Mouse (Mus musculus) heart, embryonic 16.5 days (tissue): Measurements from ENCODE around the gene Pla2g4f. TPM values are rescaled to one million over a fixed set of nuclear protein-coding genes. Genes with fewer than 3 reads are reported as not detected.

ENCODE experiments used
- ATAC-seq: fragments of 200-750 bp; cut with Nextera tagmentation; replicated peaks from 2 replicates; pipeline ENCODE4 v1.8.0; 2017; ENCODE audit warnings: moderate number of reproducible peaks; ENCODE audit not compliant: insufficient read depth, low FRiP score; ENCODE audit errors: extremely low read depth
- H3K27ac ChIP-seq: fragments of 300-500 bp; sonication (generic); 2 replicates; pipeline ENCODE4 v1.5.1; 2014; ENCODE audit warnings: mild to moderate bottlenecking, low read length, control low read depth, moderate library complexity
- H3K27me3 ChIP-seq: fragments of 300-500 bp; sonication (generic); 2 replicates; pipeline ENCODE4 v1.6.1; 2014; ENCODE audit warnings: low read length, mixed read lengths; ENCODE audit not compliant: control insufficient read depth, insufficient read depth
- H3K36me3 ChIP-seq: fragments of 300-500 bp; sonication (generic); 2 replicates; pipeline ENCODE4 v1.6.1; 2014; ENCODE audit not compliant: control insufficient read depth, insufficient read depth
- H3K4me1 ChIP-seq: fragments of 300-500 bp; sonication (generic); 2 replicates; pipeline ENCODE4 v1.6.1; 2014; ENCODE audit warnings: low read length, mixed read lengths; ENCODE audit not compliant: control insufficient read depth, insufficient read depth
- H3K4me2 ChIP-seq: fragments of 300-500 bp; sonication (generic); 2 replicates; pipeline ENCODE4 v1.6.1; 2014; ENCODE audit warnings: low read depth, mild to moderate bottlenecking, control low read depth, low read length
- H3K4me3 ChIP-seq: fragments of 300-500 bp; sonication (generic); 2 replicates; pipeline ENCODE4 v1.5.1; 2014; ENCODE audit warnings: mild to moderate bottlenecking, control low read depth, low read length
- H3K9ac ChIP-seq: fragments of 300-500 bp; sonication (generic); 2 replicates; pipeline ENCODE4 v1.6.1; 2014; ENCODE audit warnings: low read length, control low read depth
- H3K9me3 ChIP-seq: fragments of 300-500 bp; sonication (generic); replicated peaks from 2 replicates; pipeline ENCODE4 v1.6.1; 2016; ENCODE audit warnings: low read length; ENCODE audit not compliant: control insufficient read depth
- WGBS: fragments of 180-500 bp; shearing (Covaris S2); extraction: QIAGEN DNeasy Blood & Tissue Kit; methylation state at CpG from one replicate; pipeline ENCODE4 v1.1.7; 2014; 5-methylcytosine and 5-hydroxymethylcytosine counted together
- polyA plus RNA-seq: library from polyadenylated mRNA; unstranded; fragments of >200 nt; fragmentation: Nextera tagmentation; extraction: Ambion mirVana; gene quantifications from 2 replicates; pipeline ENCODE4 v1.2.1, GENCODE M21; 2015

The Pla2g4f gene
- polyA plus RNA-seq, 1 experiment from 2014 or later, result 0.04 TPM

DNA sequence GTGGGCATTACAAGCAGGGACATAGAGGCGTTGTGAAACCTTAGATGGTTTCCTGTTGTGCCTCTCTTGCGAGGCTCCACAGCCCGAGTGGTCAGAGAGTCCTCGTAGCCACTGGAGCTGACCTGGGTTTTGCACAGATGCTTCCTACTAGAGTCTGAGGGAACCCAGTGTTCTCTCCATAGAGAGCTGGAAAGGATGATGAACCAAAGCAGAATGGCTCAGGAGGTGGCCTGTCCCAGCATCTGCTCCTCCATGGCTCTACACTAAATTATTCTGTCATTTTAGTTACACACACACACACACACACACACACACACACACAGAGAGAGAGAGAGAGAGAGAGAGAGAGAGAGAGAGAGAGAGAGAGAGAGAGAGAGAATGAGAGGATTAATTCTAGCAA lies 28.3 kb downstream of the Pla2g4f start:
- H3K4me3 ChIP-seq, result no peak overlapping the region
- no peaks in the 10 kb centered on the region for H3K9me3 ChIP-seq
- no peak overlapping the region for H3K4me2 ChIP-seq
- H3K27me3 ChIP-seq, result no peaks in the 10 kb centered on the region
- no peak for ATAC-seq
- WGBS, result 72% methylated on average over 4 of the region's 4 CpGs
- H3K4me1 ChIP-seq, result no peaks in the 10 kb centered on the region
- no peak overlapping the region for H3K27ac ChIP-seq
- H3K36me3 ChIP-seq, result no peaks in the 10 kb centered on the region
- H3K9ac ChIP-seq, result no peak overlapping the region

DNA sequence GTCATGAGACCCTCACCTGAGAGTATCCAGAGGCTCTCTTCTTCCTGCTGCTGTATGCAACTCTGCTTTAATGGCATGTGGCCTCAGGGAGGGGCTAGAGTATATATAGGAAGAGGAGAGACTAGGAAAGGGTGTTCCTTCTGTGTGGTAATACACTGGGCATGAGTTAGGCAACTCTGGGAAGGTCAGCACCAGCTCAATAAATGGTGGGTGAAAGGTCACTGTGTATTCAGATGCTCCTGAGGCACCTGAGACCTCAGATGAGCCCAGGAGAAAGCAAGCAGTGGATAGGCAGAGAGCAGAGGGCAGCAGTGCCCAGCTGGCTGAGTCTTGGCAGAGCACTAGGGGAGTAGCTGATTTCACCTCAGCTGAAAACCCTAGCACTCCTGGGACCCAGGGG lies 29.3 kb downstream of the Pla2g4f start:
- Histone ChIP-seq H3K27ac (no peak overlapping the region), H3K4me2 (no peak overlapping the region), H3K27me3 (no peaks in the 10 kb centered on the region), H3K9ac (no peak overlapping the region), H3K4me3 (no peak overlapping the region), H3K9me3 (no peaks in the 10 kb centered on the region), H3K4me1 (no peaks in the 10 kb centered on the region), H3K36me3 (no peaks in the 10 kb centered on the region)
- no peak for ATAC-seq

DNA sequence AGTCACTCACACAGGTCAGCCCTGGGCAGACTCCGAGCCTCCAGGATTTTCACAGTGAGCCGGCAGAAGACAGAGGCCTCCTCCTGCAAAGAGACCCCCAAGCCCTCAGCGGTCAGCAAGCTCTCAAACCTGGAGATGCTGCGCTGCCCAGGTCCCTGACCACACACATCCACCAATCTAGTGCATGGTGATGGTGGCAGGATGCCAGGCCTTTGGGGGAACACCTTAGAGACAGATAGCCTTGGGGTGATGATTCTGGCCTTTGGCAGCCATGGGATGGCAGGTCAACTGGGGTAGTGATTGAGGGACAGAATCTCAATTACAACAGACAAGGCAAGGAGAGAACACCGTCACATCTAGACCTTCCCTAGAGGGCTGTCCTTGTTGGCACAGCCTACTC lies 29.9 kb downstream of the Pla2g4f start:
- no peaks in the 10 kb centered on the region for H3K4me1 ChIP-seq
- WGBS, result 78% methylated on average over 5 of the region's 5 CpGs
- no peak for ATAC-seq

DNA sequence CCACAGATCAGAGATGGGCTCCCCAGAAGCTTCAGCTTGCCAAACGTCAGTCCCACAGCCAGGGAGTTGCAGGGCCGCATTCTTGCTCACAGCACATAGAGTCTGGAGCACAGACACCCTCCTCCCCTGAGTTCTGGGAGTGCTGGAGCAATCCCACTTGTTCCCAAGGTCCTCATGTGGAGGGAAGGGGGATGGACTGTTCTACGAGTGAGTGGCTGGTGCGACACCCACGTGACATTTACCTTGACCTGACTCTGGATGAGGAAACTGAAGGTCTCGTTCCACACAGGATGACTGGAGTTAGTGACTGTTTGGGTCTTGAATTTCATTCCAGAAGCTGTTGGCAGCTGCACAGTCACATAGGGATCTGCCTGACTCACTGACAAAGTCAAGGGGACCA lies 30.4 kb downstream of the Pla2g4f start:
- Histone ChIP-seq H3K27ac (no peak overlapping the region), H3K4me3 (no peak overlapping the region), H3K36me3 (no peaks in the 10 kb centered on the region), H3K4me2 (no peak overlapping the region), H3K4me1 (no peaks in the 10 kb centered on the region), H3K27me3 (no peaks in the 10 kb centered on the region), H3K9me3 (no peaks in the 10 kb centered on the region), H3K9ac (no peak overlapping the region)
- WGBS, result 55% methylated on average over 6 of the region's 6 CpGs
- no peak for ATAC-seq

More for the DNA sequence above, 29.9 kb downstream of the Pla2g4f start:
- H3K4me3 ChIP-seq, result no peak overlapping the region
- H3K27ac ChIP-seq, result no peak overlapping the region
- H3K9ac ChIP-seq, result no peak overlapping the region
- no peak overlapping the region for H3K4me2 ChIP-seq
- H3K27me3 ChIP-seq, result no peaks in the 10 kb centered on the region
- no peaks in the 10 kb centered on the region for H3K9me3 ChIP-seq
- H3K36me3 ChIP-seq, result no peaks in the 10 kb centered on the region

DNA sequence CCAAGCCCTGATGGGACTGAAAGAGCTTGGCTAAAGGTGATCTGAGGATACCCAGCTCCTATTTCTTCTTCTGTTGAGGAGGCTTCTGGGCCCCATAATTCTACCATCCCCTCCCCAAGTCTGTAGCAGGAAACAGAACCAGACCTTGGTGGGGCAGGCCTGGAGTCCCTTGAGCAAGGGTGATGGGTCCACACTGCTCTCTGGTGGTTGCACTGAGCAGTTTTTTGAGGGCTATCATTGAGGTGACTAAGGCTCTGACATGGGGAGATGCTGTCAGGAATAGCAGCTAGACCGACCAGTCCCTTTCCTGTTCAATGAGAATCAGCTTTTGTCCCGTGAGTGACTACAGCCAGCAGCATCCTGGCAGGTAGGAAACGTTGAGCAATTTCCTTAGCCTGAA lies 32.7 kb downstream of the Pla2g4f start:
- Histone ChIP-seq H3K4me2 (no peak overlapping the region), H3K27ac (no peak overlapping the region), H3K4me1 (no peaks in the 10 kb centered on the region), H3K36me3 (no peaks in the 10 kb centered on the region), H3K27me3 (no peaks in the 10 kb centered on the region), H3K9ac (no peak overlapping the region), H3K9me3 (no peaks in the 10 kb centered on the region), H3K4me3 (no peak overlapping the region)
- no peak for ATAC-seq
- 39% methylated on average over 3 of the region's 3 CpGs for WGBS

DNA sequence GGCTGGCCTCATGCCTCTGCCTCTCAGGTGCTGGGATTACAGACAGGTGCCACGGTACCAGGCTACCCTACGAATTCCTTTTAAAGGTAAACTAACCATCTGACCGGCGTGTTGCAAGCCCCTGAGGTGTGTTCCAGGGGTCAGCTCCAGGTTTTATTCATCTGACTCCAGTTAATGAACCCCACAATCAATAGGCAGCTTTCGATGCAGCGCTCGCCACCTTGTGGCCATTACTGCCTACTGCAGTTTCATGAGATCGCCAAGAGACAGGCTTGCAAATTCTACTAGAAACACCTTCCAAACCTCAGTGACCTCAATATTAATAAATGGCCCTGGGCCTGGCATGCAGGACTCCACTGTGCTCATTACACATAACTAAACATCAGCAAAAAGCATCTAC lies 34.0 kb downstream of the Pla2g4f start:
- Histone ChIP-seq H3K9me3 (no peaks in the 10 kb centered on the region), H3K4me2 (no peak overlapping the region), H3K4me1 (no peaks in the 10 kb centered on the region), H3K36me3 (no peaks in the 10 kb centered on the region), H3K27ac (no peak overlapping the region), H3K27me3 (no peaks in the 10 kb centered on the region), H3K9ac (no peak overlapping the region), H3K4me3 (no peak overlapping the region)
- 17% methylated on average over 8 of the region's 8 CpGs for WGBS
- ATAC-seq, result no peak

DNA sequence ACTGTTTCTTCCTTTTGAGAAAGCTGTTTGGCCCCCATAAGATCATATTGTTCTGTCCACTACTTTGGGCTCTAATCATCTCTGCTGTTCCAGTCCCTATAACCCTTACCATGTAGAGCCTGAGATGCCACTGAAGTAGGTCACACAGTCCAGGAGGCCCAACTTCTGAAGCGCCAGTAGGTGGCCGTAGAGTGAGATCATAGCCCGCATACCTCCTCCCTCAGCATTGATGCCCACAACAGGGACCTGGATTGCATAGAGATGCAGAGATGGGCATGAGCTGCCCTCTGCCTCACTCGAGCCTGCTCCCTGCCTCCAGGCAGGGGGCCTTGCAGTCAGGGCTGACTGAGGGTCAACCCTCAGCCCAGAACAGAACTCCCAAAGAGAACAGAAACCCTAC lies 37.0 kb downstream of the Pla2g4f start:
- Histone ChIP-seq H3K4me1 (no peaks in the 10 kb centered on the region), H3K4me3 (no peak overlapping the region), H3K9ac (no peak overlapping the region)

DNA sequence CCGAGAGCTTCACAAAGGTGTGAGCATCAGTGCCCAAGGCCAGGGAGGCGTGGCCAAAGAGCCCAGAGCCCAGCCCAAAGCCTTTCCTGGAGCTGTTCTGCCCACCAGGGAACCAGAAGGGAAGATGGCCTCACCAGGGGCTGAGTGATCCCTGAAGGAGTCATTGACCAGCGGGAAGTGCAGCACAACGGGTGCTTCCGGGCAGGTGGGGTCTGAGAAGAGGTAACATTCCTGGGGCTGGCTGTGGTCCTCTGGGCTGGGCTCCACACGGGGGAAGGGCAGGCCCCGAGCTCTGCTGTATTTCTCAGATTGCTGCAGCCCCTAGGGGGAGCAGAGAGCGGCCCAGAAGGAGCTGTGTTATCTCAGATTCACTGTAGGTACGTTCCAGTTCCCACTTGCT lies 45.3 kb downstream of the Pla2g4f start:
- peaks cover 5% of the 10 kb centered on the region for H3K27me3 ChIP-seq
- 3% methylated on average over 9 of the region's 9 CpGs for WGBS
- H3K36me3 ChIP-seq, result no peaks in the 10 kb centered on the region
- H3K9me3 ChIP-seq, result no peaks in the 10 kb centered on the region
- H3K9ac ChIP-seq, result peak overlapping the region; percentile 38; the same call in 1 of the 2 replicates
- no peak overlapping the region for H3K27ac ChIP-seq
- no peak for ATAC-seq
- no peaks in the 10 kb centered on the region for H3K4me1 ChIP-seq
- H3K4me3 ChIP-seq, result peak overlapping the region; percentile 24
- peak overlapping the region; percentile 53 for H3K4me2 ChIP-seq

More for the DNA sequence above, 37.0 kb downstream of the Pla2g4f start:
- Histone ChIP-seq H3K36me3 (no peaks in the 10 kb centered on the region), H3K9me3 (no peaks in the 10 kb centered on the region), H3K27ac (no peak overlapping the region), H3K4me2 (no peak overlapping the region), H3K27me3 (no peaks in the 10 kb centered on the region)
- WGBS, result 73% methylated on average over 4 of the region's 4 CpGs
- no peak for ATAC-seq

DNA sequence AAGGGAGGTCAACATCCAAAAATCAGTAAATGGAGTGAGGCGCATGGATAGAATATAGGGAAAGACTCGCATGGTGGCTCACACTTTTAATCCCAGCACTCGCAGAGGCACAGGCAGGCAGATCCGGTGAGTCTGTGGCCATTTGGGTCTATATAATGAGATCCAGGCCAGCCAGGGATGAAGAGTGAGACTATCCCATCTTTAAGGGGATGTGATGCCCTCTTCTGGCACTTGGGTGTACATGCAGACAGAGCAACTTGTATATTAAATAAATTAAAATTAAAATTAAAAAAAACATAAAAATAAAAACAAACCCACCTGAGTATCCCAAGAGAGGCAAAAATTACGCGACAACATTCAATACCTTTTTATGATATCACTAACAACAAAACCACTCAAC lies 48.4 kb downstream of the Pla2g4f start:
- no peaks in the 10 kb centered on the region for H3K36me3 ChIP-seq
- ATAC-seq, result no peak
- no peak overlapping the region for H3K4me2 ChIP-seq
- H3K9me3 ChIP-seq, result no peaks in the 10 kb centered on the region
- H3K4me3 ChIP-seq, result no peak overlapping the region
- no peaks in the 10 kb centered on the region for H3K4me1 ChIP-seq
- H3K9ac ChIP-seq, result no peak overlapping the region
- 59% methylated on average over 6 of the region's 6 CpGs for WGBS
- peaks cover 5% of the 10 kb centered on the region for H3K27me3 ChIP-seq
- no peak overlapping the region for H3K27ac ChIP-seq

DNA sequence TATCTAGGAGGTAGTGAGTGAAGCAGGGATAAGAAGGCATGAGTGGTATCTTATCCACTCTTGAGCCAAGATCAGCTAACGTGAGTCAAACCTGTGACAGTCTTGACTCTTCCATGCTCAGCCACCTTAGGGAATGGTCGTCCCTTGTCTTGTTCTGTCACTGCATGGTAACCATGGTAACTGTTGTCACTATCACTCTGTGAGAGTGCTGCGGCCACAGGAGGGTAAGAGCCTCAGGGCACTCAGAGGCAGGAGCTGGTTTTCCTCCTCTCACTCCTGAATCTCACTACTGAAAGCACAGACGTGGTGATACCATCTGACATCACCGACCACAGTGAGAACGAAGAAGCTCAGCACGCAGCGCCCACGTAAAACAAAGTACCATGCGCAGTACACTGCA lies 49.1 kb downstream of the Pla2g4f start:
- ATAC-seq, result no peak
- no peaks in the 10 kb centered on the region for H3K36me3 ChIP-seq
- no peak overlapping the region for H3K9ac ChIP-seq
- no peaks in the 10 kb centered on the region for H3K9me3 ChIP-seq
- H3K4me1 ChIP-seq, result no peaks in the 10 kb centered on the region
- H3K27me3 ChIP-seq, result peaks cover 5% of the 10 kb centered on the region
- H3K4me3 ChIP-seq, result no peak overlapping the region
- no peak overlapping the region for H3K27ac ChIP-seq
- 52% methylated on average over 10 of the region's 10 CpGs for WGBS
- H3K4me2 ChIP-seq, result no peak overlapping the region
